Mouse (Mus musculus): ENCODE results near the gene Nck2.

DNA sequence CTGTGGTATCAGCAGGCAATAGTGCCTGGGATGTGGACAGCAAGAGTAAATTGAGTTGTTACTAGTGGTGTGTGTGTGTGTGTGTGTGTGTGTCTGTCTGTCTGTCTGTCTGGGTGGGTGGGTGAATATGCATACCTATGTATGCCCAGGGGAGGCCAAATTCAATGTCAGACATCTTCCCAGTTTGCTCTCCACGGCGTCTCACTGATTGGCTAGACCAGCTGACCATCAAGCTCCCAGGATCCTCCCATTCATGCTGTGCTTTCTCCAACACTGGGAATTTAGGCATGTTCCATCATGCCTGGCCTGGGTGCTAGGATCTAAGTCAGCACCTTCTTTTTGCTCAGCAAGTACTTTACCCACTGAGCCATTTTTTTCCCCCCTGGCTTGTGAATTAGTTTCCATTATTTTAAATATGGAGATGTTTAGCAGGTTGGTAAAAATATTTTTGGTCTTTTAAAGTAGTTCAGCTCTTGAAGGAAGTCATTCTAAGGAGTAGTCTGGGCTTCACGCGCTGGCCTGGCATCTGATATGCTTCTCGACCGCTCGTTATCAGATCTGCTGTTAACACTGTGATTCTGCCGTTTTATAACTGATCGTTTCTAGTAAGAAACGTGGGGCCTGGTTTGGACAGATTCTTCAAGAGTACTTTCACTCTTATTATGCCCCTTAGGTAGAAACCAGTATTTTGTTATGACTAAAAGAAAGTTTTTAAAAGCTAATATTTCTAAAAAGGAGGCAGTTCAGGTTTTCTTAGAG is 26.2 kb downstream of the Nck2 start:
- TF ChIP-seq CTCF (IDR thresholded peaks at IDR 0.05; ENCODE audit: low read depth) (no peak), EP300 (IDR thresholded peaks at IDR 0.05; ENCODE audit: low read depth) (no peak)
